9 mouse cellular contexts compared by ENCODE assay signal in genomic region chr3:38481106-38481505, GRCm38 (mm10). TPM values are rescaled to one million over a fixed set of nuclear protein-coding genes. Genes with fewer than 3 reads are reported as not detected.
A peak's percentile ranks its signal among the peaks of the same experiment; 100 is the strongest.
DNase-seq lines count a peak whose midpoint lies in the region; ATAC-seq and TF ChIP-seq lines count a peak whose summit lies in the region.
"Had no signal": no experiment of that assay in that cellular context is flagged by ENCODE, and none has a peak within 500 bp of the region (broad histone marks: within the 10 kb centered on the region; RNA-seq: fewer than 3 reads in every experiment).

No protein-coding gene starts in this region.

- peaks cover 17% of the 10 kb centered on the region for H3K79me2 ChIP-seq in CH12.LX (replicated peaks; ENCODE audit: control insufficient read depth, extremely low read depth, insufficient read depth, poor library complexity, severe bottlenecking)

- peak overlapping the region; percentile 16; the same call in 1 of the 2 replicates for H3K4me3 ChIP-seq in heart, embryonic 11.5 days (ENCODE audit: low read depth, low read length)
- H3K4me3 ChIP-seq in CH12.LX (replicated peaks in 1 of 3; ENCODE audit: low read depth in 2 of 3, low read length in 2 of 3, poor library complexity in 1 of 3) = no peak overlapping the region
- H3K4me3 ChIP-seq in forebrain, postnatal 0 days (ENCODE audit: low read depth, low read length) = peak overlapping the region; percentile 19
- H3K4me3 ChIP-seq in midbrain, embryonic 10.5 days = peak overlapping the region; percentile 93

- TF ChIP-seq POLR2A in CH12.LX (IDR thresholded peaks at IDR 0.05; ENCODE audit: low read depth, low read length) = 0 out of 2 replicates have a peak, but pooled peaks have one; percentile 16

- no peaks in the 10 kb centered on the region for H3K27me3 ChIP-seq in heart, embryonic 11.5 days (ENCODE audit: control insufficient read depth, insufficient read depth, low read length)
- H3K27me3 ChIP-seq in CH12.LX (replicated peaks) = no peaks in the 10 kb centered on the region
- H3K27me3 ChIP-seq in forebrain, postnatal 0 days (ENCODE audit: insufficient read depth, low read length) = no peaks in the 10 kb centered on the region
- no peaks in the 10 kb centered on the region for H3K27me3 ChIP-seq in midbrain, embryonic 10.5 days (ENCODE audit: low read depth, poor library complexity, severe bottlenecking)

- WGBS in heart, embryonic 11.5 days (ENCODE audit: insufficient replicate concordance) = 69% methylated on average over 1 of the region's 1 CpGs
- 64% methylated on average over 1 of the region's 1 CpGs for WGBS in forebrain, postnatal 0 days
- WGBS in midbrain, embryonic 10.5 days = 68% methylated on average over 1 of the region's 1 CpGs

- no peak for TF ChIP-seq RAD21 in CH12.LX (IDR thresholded peaks at IDR 0.05; ENCODE audit: low read depth, low read length)

- H3K36me3 ChIP-seq in heart, embryonic 11.5 days (ENCODE audit: control insufficient read depth, insufficient read depth, low read length) = peaks cover 4% of the 10 kb centered on the region; the same call in 1 of the 2 replicates
- peaks cover 8 to 47% of the 10 kb centered on the region in 2 experiments for H3K36me3 ChIP-seq in CH12.LX (replicated peaks in 1 of 2; ENCODE audit: control insufficient read depth in 1 of 2, insufficient read depth in 1 of 2, low read length in 1 of 2)
- H3K36me3 ChIP-seq in forebrain, postnatal 0 days (ENCODE audit: insufficient read depth) = no peaks in the 10 kb centered on the region; the same call in none of the 2 replicates
- peaks cover 55% of the 10 kb centered on the region for H3K36me3 ChIP-seq in midbrain, embryonic 10.5 days

- H3K9me3 ChIP-seq in heart, embryonic 11.5 days (replicated peaks; ENCODE audit: control insufficient read depth, low read length) = no peaks in the 10 kb centered on the region
- H3K9me3 ChIP-seq in CH12.LX (replicated peaks; ENCODE audit: low read length) = peaks cover 3% of the 10 kb centered on the region
- no peaks in the 10 kb centered on the region for H3K9me3 ChIP-seq in forebrain, postnatal 0 days (ENCODE audit: low read length)
- no peaks in the 10 kb centered on the region for H3K9me3 ChIP-seq in midbrain, embryonic 10.5 days (replicated peaks)

- dilution Hi-C loops in CH12.LX (cut with MboI; ENCODE audit: extremely low pct_ligation_motif_present, extremely low pct_unique_long_range_greater_than_20kb, low sequenced_read_pairs) = no loop called here

- peak overlapping the region; percentile 53 for H3K4me2 ChIP-seq in heart, embryonic 11.5 days
- no peak overlapping the region for H3K4me2 ChIP-seq in CH12.LX (ENCODE audit: insufficient read depth, low read depth, poor library complexity, severe bottlenecking)
- peak overlapping the region; percentile 75 for H3K4me2 ChIP-seq in forebrain, postnatal 0 days (ENCODE audit: low read depth)

- no peak overlapping the region for H3K9ac ChIP-seq in heart, embryonic 11.5 days (ENCODE audit: low read depth, low read length)
- H3K9ac ChIP-seq in CH12.LX (ENCODE audit: insufficient read depth, low read depth) = no peak overlapping the region
- no peak overlapping the region for H3K9ac ChIP-seq in forebrain, postnatal 0 days

- TF ChIP-seq CTCF in CH12.LX (conservative IDR thresholded peaks at IDR 0.05 in 1 of 2, IDR thresholded peaks at IDR 0.05 in 1 of 2; ENCODE audit: low read depth in 2 of 2, low read length in 2 of 2) = no peak
- no peak for TF ChIP-seq CTCF in forebrain, postnatal 0 days (IDR thresholded peaks at IDR 0.05; ENCODE audit: low read depth)

- H3K4me1 ChIP-seq in heart, embryonic 11.5 days (ENCODE audit: control insufficient read depth, insufficient read depth, low read length) = peaks cover 20% of the 10 kb centered on the region
- H3K4me1 ChIP-seq in CH12.LX (ENCODE audit: control insufficient read depth in 1 of 2, insufficient read depth in 2 of 2) = peaks cover 11 to 43% of the 10 kb centered on the region in 2 experiments; a peak in 3 of 4 replicates
- peaks cover 30% of the 10 kb centered on the region for H3K4me1 ChIP-seq in forebrain, postnatal 0 days (ENCODE audit: insufficient read depth)
- peaks cover 67% of the 10 kb centered on the region for H3K4me1 ChIP-seq in midbrain, embryonic 10.5 days

- H3K27ac ChIP-seq in heart, embryonic 11.5 days (ENCODE audit: low read depth, low read length) = no peak overlapping the region
- no peak overlapping the region for H3K27ac ChIP-seq in CH12.LX (ENCODE audit: insufficient read depth, low read depth)
- no peak overlapping the region for H3K27ac ChIP-seq in forebrain, postnatal 0 days (ENCODE audit: low read depth, low read length)
- H3K27ac ChIP-seq in midbrain, embryonic 10.5 days (replicated peaks) = no peak overlapping the region

- in situ Hi-C loops in CH12.LX (cut with MboI; ENCODE audit: low pct_ligation_motif_present, low pct_unique_long_range_greater_than_20kb, low sequenced_read_pairs) = no loop called here

- ATAC-seq in heart, embryonic 11.5 days (replicated peaks; ENCODE audit: insufficient number of reproducible peaks, low FRiP score, low TSS enrichment) = no peak
- no peak for ATAC-seq in forebrain, postnatal 0 days
- no peak for ATAC-seq in granulocyte monocyte progenitor cell, adult 5-6 weeks (replicated peaks; ENCODE audit: poor library complexity, severe bottlenecking)

- TF ChIP-seq EP300 in CH12.LX (IDR thresholded peaks at IDR 0.05; ENCODE audit: low read length) = no peak

- DNase-seq in heart, adult 11 months = no peak
- peak; percentile 33 for DNase-seq in CH12.LX (ENCODE audit: extremely low read depth)
- DNase-seq in forebrain, postnatal 0 days = no peak
- DNase-seq in midbrain, embryonic 10.5 days (ENCODE audit: low spot score) = no peak
- no peak for DNase-seq in kidney, adult 8-10 months
- no peak for DNase-seq in layer of hippocampus, adult 18-20 months (ENCODE audit: low spot score in 2 of 2)
- DNase-seq: gastrocnemius, postnatal 25 days had no signal

TF ChIP-seq in CH12.LX, 34 proteins besides CTCF, POLR2A, EP300 and RAD21:
- TF ChIP-seq POLR2AphosphoS2 (IDR thresholded peaks at IDR 0.05; ENCODE audit: low read depth, low read length) (no peak), CHD1 (IDR thresholded peaks at IDR 0.05; ENCODE audit: low read depth, low read length) (no peak), TCF12 (IDR thresholded peaks at IDR 0.05; ENCODE audit: low read depth, low read length) (0 out of 2 replicates have a peak, but pooled peaks have one; percentile 33), SIN3A (IDR thresholded peaks at IDR 0.05; ENCODE audit: low read length) (no peak), GABPA (IDR thresholded peaks at IDR 0.05; ENCODE audit: insufficient replicate concordance, low read depth, low read length) (no peak), MAZ (IDR thresholded peaks at IDR 0.05; ENCODE audit: low read depth, low read length) (no peak), ZC3H11A (IDR thresholded peaks at IDR 0.05; ENCODE audit: low read depth, low read length) (no peak), ZMIZ1 (IDR thresholded peaks at IDR 0.05; ENCODE audit: low read depth, low read length) (no peak), CHD2 (IDR thresholded peaks at IDR 0.05; ENCODE audit: low read length) (no peak), HCFC1 (IDR thresholded peaks at IDR 0.05; ENCODE audit: low read depth, low read length) (0 out of 2 replicates have a peak, but pooled peaks have one; percentile 34), ZKSCAN1 (IDR thresholded peaks at IDR 0.05; ENCODE audit: borderline replicate concordance, low read depth, low read length) (no peak), ELF1 (IDR thresholded peaks at IDR 0.05; ENCODE audit: low read depth, low read length) (peak; percentile 40; the same call in 1 of the 2 replicates), MEF2A (IDR thresholded peaks at IDR 0.05; ENCODE audit: borderline replicate concordance, low read depth, low read length) (no peak), NELFE (IDR thresholded peaks at IDR 0.05; ENCODE audit: low read depth, low read length) (no peak), PAX5 (IDR thresholded peaks at IDR 0.05; ENCODE audit: low read length) (no peak), TBP (conservative IDR thresholded peaks at IDR 0.05; ENCODE audit: low read depth, low read length) (0 out of 2 replicates have a peak, but pooled peaks have one; percentile 28), USF1 (IDR thresholded peaks at IDR 0.05; ENCODE audit: low read depth, low read length) (no peak), KAT2A (IDR thresholded peaks at IDR 0.05; ENCODE audit: insufficient replicate concordance, low read length) (no peak), USF2 (conservative IDR thresholded peaks at IDR 0.05; ENCODE audit: low read depth, low read length) (no peak), E2F4 (IDR thresholded peaks at IDR 0.05; ENCODE audit: insufficient replicate concordance, low read depth, low read length) (no peak), JUN (IDR thresholded peaks at IDR 0.05; ENCODE audit: insufficient read depth, low read depth, low read length) (no peak), JUND (conservative IDR thresholded peaks at IDR 0.05; ENCODE audit: low read depth, low read length) (no peak), MYC (IDR thresholded peaks at IDR 0.05; ENCODE audit: low read depth, low read length) (no peak), NRF1 (IDR thresholded peaks at IDR 0.05; ENCODE audit: low read depth, low read length) (no peak)
TF ChIP-seq in CH12.LX: peak in this region for 4.

RNA-seq across cellular contexts. Expression of gene Ankrd50, which starts 3.5 kb away (rescaled TPM):
- 17.3 and 20.3 TPM in 2 replicates for polyA plus RNA-seq in heart, embryonic 11.5 days (2014; fragmentation: Nextera tagmentation; extraction: Ambion mirVana)
- 11.2 and 24.6 TPM in 2 replicates for total RNA-seq in CH12.LX (2012; rRNA removed)
- 9.0 and 14.0 TPM in 2 replicates for total RNA-seq in CH12.LX (2014; rRNA removed)
- polyA plus RNA-seq in CH12.LX (2012; ENCODE audit: insufficient read length, low read depth) = 14.6 and 16.4 TPM in 2 replicates
- 50.9 and 69.1 TPM in 2 replicates for total RNA-seq in forebrain, postnatal 0 days (2014; rRNA removed)
- polyA plus RNA-seq in forebrain, postnatal 0 days (2015; fragmentation: Nextera tagmentation; extraction: Ambion mirVana) = 12.6 and 13.0 TPM in 2 replicates
- polyA plus RNA-seq in midbrain, embryonic 10.5 days (2016; fragmentation: Nextera tagmentation; extraction: Ambion mirVana) = 19.8 and 26.1 TPM in 2 replicates
- total RNA-seq in granulocyte monocyte progenitor cell, adult 5-6 weeks (2014; fragmentation: Nextera tagmentation) = 4.7 and 5.0 TPM in 2 replicates
- 6.2 TPM in 2 replicates for total RNA-seq in granulocyte monocyte progenitor cell, adult 5-6 weeks (2017)
- 10 to 100 TPM; 47.2 to 48.7 TPM for total RNA-seq in layer of hippocampus, adult 18-20 months (2021)

Comparison
In these comparisons a context has a peak if more than half of its experiments do, and no peak if none do; other contexts are left out.
1. H3K4me3 ChIP-seq: peak in heart, embryonic 11.5 days (single experiment), forebrain, postnatal 0 days (single experiment) and midbrain, embryonic 10.5 days (single experiment); none in CH12.LX (0 of 3).